18 mouse cellular contexts compared by ENCODE assay signal in genomic region chr16:49771609-49772396, GRCm38 (mm10). TPM values are rescaled to one million over a fixed set of nuclear protein-coding genes. Genes with fewer than 3 reads are reported as not detected.
DNase-seq lines count a peak whose midpoint lies in the region; ATAC-seq and TF ChIP-seq lines count a peak whose summit lies in the region.
"Had no signal": no experiment of that assay in that cellular context is flagged by ENCODE, and none has a peak within 500 bp of the region (broad histone marks: within the 10 kb centered on the region; RNA-seq: fewer than 3 reads in every experiment).

No protein-coding gene starts in this region.

- TF ChIP-seq CTCF in CH12.LX (conservative IDR thresholded peaks at IDR 0.05 in 1 of 2, IDR thresholded peaks at IDR 0.05 in 1 of 2; ENCODE audit: low read depth in 2 of 2, low read length in 2 of 2): no peak

- 0 out of 2 replicates have a peak, but pooled peaks have one; percentile 15 for TF ChIP-seq EP300 in CH12.LX (IDR thresholded peaks at IDR 0.05; ENCODE audit: low read length)

- no peaks in the 10 kb centered on the region for H3K27me3 ChIP-seq in hindbrain, embryonic 16.5 days (replicated peaks; ENCODE audit: control insufficient read depth, insufficient read depth, low read length)
- H3K27me3 ChIP-seq in hindbrain, embryonic 13.5 days: no peaks in the 10 kb centered on the region
- no peaks in the 10 kb centered on the region for H3K27me3 ChIP-seq in CH12.LX (replicated peaks)
- H3K27me3 ChIP-seq: heart, embryonic 15.5 days; hindbrain, embryonic 12.5 days; limb, embryonic 15.5 days had no signal

- H3K9ac ChIP-seq in hindbrain, embryonic 16.5 days (ENCODE audit: low read depth, low read length): no peak overlapping the region
- H3K9ac ChIP-seq in hindbrain, embryonic 13.5 days: no peak overlapping the region
- H3K9ac ChIP-seq in CH12.LX (ENCODE audit: insufficient read depth, low read depth): no peak overlapping the region
- H3K9ac ChIP-seq: heart, embryonic 15.5 days; hindbrain, embryonic 12.5 days; limb, embryonic 15.5 days had no signal

- no peaks in the 10 kb centered on the region for H3K36me3 ChIP-seq in hindbrain, embryonic 16.5 days (ENCODE audit: control insufficient read depth, insufficient read depth, low read length)
- no peaks in the 10 kb centered on the region for H3K36me3 ChIP-seq in hindbrain, embryonic 13.5 days
- H3K36me3 ChIP-seq in CH12.LX (replicated peaks in 1 of 2; ENCODE audit: control insufficient read depth in 1 of 2, insufficient read depth in 1 of 2, low read length in 1 of 2): no peaks in the 10 kb centered on the region
- H3K36me3 ChIP-seq: heart, embryonic 15.5 days; hindbrain, embryonic 12.5 days; limb, embryonic 15.5 days had no signal

- no peak for TF ChIP-seq POLR2A in CH12.LX (IDR thresholded peaks at IDR 0.05; ENCODE audit: low read depth, low read length)

- DNase-seq in CH12.LX (ENCODE audit: extremely low read depth): no peak
- DNase-seq in gastrocnemius, postnatal 10 days: no peak
- no peak for DNase-seq in kidney, postnatal 4 days
- DNase-seq in adrenal gland, adult 8-10 months: no peak
- DNase-seq: cerebellum, adult 2 months; embryo, embryonic 11 days; kidney, adult 2 months; right cerebral cortex, postnatal 14 days; thymus, postnatal 36 days had no signal

- no peak overlapping the region for H3K27ac ChIP-seq in hindbrain, embryonic 16.5 days (ENCODE audit: low read depth, low read length)
- no peak overlapping the region for H3K27ac ChIP-seq in hindbrain, embryonic 13.5 days
- no peak overlapping the region for H3K27ac ChIP-seq in CH12.LX (ENCODE audit: insufficient read depth, low read depth)
- H3K27ac ChIP-seq: heart, embryonic 15.5 days; hindbrain, embryonic 12.5 days; limb, embryonic 15.5 days; macrophage had no signal

- WGBS in hindbrain, embryonic 16.5 days: 72% methylated on average over 7 of the region's 7 CpGs
- 82% methylated on average over 7 of the region's 7 CpGs for WGBS in hindbrain, embryonic 13.5 days

- H3K9me3 ChIP-seq in hindbrain, embryonic 16.5 days (ENCODE audit: control insufficient read depth, low read length): no peaks in the 10 kb centered on the region
- H3K9me3 ChIP-seq in hindbrain, embryonic 13.5 days: no peaks in the 10 kb centered on the region
- H3K9me3 ChIP-seq in CH12.LX (replicated peaks; ENCODE audit: low read length): no peaks in the 10 kb centered on the region
- H3K9me3 ChIP-seq: heart, embryonic 15.5 days; hindbrain, embryonic 12.5 days; limb, embryonic 15.5 days had no signal

- H3K79me2 ChIP-seq in CH12.LX (replicated peaks; ENCODE audit: control insufficient read depth, extremely low read depth, insufficient read depth, poor library complexity, severe bottlenecking): no peaks in the 10 kb centered on the region

- H3K4me2 ChIP-seq in hindbrain, embryonic 16.5 days (ENCODE audit: low read length): no peak overlapping the region
- H3K4me2 ChIP-seq in hindbrain, embryonic 13.5 days: no peak overlapping the region
- no peak overlapping the region for H3K4me2 ChIP-seq in CH12.LX (ENCODE audit: insufficient read depth, low read depth, poor library complexity, severe bottlenecking)
- H3K4me2 ChIP-seq: heart, embryonic 15.5 days; hindbrain, embryonic 12.5 days; limb, embryonic 15.5 days had no signal

- TF ChIP-seq RAD21 in CH12.LX (IDR thresholded peaks at IDR 0.05; ENCODE audit: low read depth, low read length): no peak

- in situ Hi-C loops in CH12.LX (cut with MboI; ENCODE audit: low pct_ligation_motif_present, low pct_unique_long_range_greater_than_20kb, low sequenced_read_pairs): no loop called here

- H3K4me1 ChIP-seq in hindbrain, embryonic 16.5 days (ENCODE audit: control insufficient read depth, insufficient read depth, low read depth, low read length): no peaks in the 10 kb centered on the region
- no peaks in the 10 kb centered on the region for H3K4me1 ChIP-seq in hindbrain, embryonic 13.5 days (replicated peaks)
- peaks cover 16 to 46% of the 10 kb centered on the region in 2 experiments for H3K4me1 ChIP-seq in CH12.LX (ENCODE audit: control insufficient read depth in 1 of 2, insufficient read depth in 2 of 2)
- H3K4me1 ChIP-seq: hindbrain, embryonic 12.5 days; limb, embryonic 15.5 days had no signal

- dilution Hi-C loops in CH12.LX (cut with MboI; ENCODE audit: extremely low pct_ligation_motif_present, extremely low pct_unique_long_range_greater_than_20kb, low sequenced_read_pairs): no loop called here

- no peak overlapping the region for H3K4me3 ChIP-seq in hindbrain, embryonic 16.5 days (ENCODE audit: low read length)
- H3K4me3 ChIP-seq in hindbrain, embryonic 13.5 days: no peak overlapping the region
- no peak overlapping the region for H3K4me3 ChIP-seq in CH12.LX (replicated peaks in 1 of 3; ENCODE audit: low read depth in 2 of 3, low read length in 2 of 3, poor library complexity in 1 of 3)
- H3K4me3 ChIP-seq: heart, embryonic 15.5 days; hindbrain, embryonic 12.5 days; limb, embryonic 15.5 days had no signal

- ATAC-seq in hindbrain, embryonic 16.5 days: peak; percentile 52; the same call in 1 of the 2 replicates
- no peak for ATAC-seq in hindbrain, embryonic 13.5 days (ENCODE audit: low FRiP score)
- peak; percentile 46 for ATAC-seq in erythroid progenitor cell, adult 5-6 weeks (replicated peaks; ENCODE audit: low FRiP score, poor library complexity, severe bottlenecking)
- peak; percentile 43 for ATAC-seq in megakaryocyte progenitor cell, adult 5-6 weeks (replicated peaks; ENCODE audit: poor library complexity)
- ATAC-seq: activated CD4-positive, CD25-positive, alpha-beta regulatory T cell, adult 4 months had no signal

TF ChIP-seq in CH12.LX, 34 proteins besides CTCF, POLR2A, EP300 and RAD21:
- TF ChIP-seq ZNF384 (IDR thresholded peaks at IDR 0.05; ENCODE audit: low read depth, low read length): no peak
- no peak for TF ChIP-seq ZC3H11A (IDR thresholded peaks at IDR 0.05; ENCODE audit: low read depth, low read length)
- TF ChIP-seq TBP (conservative IDR thresholded peaks at IDR 0.05; ENCODE audit: low read depth, low read length): no peak
- TF ChIP-seq SMC3 (IDR thresholded peaks at IDR 0.05; ENCODE audit: low read depth, low read length): no peak
- no peak for TF ChIP-seq HCFC1 (IDR thresholded peaks at IDR 0.05; ENCODE audit: low read depth, low read length)
- TF ChIP-seq JUND (conservative IDR thresholded peaks at IDR 0.05; ENCODE audit: low read depth, low read length): no peak
- TF ChIP-seq GABPA (IDR thresholded peaks at IDR 0.05; ENCODE audit: insufficient replicate concordance, low read depth, low read length): no peak
- no peak for TF ChIP-seq ELF1 (IDR thresholded peaks at IDR 0.05; ENCODE audit: low read depth, low read length)
- no peak for TF ChIP-seq NRF1 (IDR thresholded peaks at IDR 0.05; ENCODE audit: low read depth, low read length)
- no peak for TF ChIP-seq USF2 (conservative IDR thresholded peaks at IDR 0.05; ENCODE audit: low read depth, low read length)
- TF ChIP-seq MXI1 (IDR thresholded peaks at IDR 0.05; ENCODE audit: low read depth, low read length): no peak
- no peak for TF ChIP-seq CHD2 (IDR thresholded peaks at IDR 0.05; ENCODE audit: low read length)
- no peak for TF ChIP-seq KAT2A (IDR thresholded peaks at IDR 0.05; ENCODE audit: insufficient replicate concordance, low read length)
- TF ChIP-seq MAX (IDR thresholded peaks at IDR 0.05; ENCODE audit: low read length): no peak

RNA-seq across cellular contexts. Expression of gene Cd47, which starts 28.5 kb away (rescaled TPM):
- 172 and 192 TPM in 2 replicates for polyA plus RNA-seq in hindbrain, embryonic 16.5 days (2015; fragmentation: Nextera tagmentation; extraction: Ambion mirVana)
- 110 and 119 TPM in 2 replicates for polyA plus RNA-seq in hindbrain, embryonic 13.5 days (2015; fragmentation: Nextera tagmentation; extraction: Ambion mirVana)
- total RNA-seq in CH12.LX (2012; rRNA removed) (111 and 142 TPM in 2 replicates), CH12.LX (2014; rRNA removed) (277 and 278 TPM in 2 replicates)
- 102 and 109 TPM in 2 replicates for polyA plus RNA-seq in CH12.LX (2012; ENCODE audit: insufficient read length, low read depth)
- 742 and 874 TPM in 2 replicates for total RNA-seq in erythroid progenitor cell, adult 5-6 weeks (2015; ENCODE audit: low replicate concordance)
- total RNA-seq in erythroid progenitor cell, adult 5-6 weeks (2017; ENCODE audit: low replicate concordance): 624 and 761 TPM in 2 replicates
- total RNA-seq in megakaryocyte progenitor cell, adult 5-6 weeks (2015): 435 and 460 TPM in 2 replicates
- 188 and 213 TPM in 2 replicates for total RNA-seq in megakaryocyte progenitor cell, adult 5-6 weeks (2017)
- total RNA-seq in gastrocnemius, postnatal 10 days (2021): 10 to 100 TPM; 41.9 to 49.2 TPM
- 100 to 1,000 TPM; 124 to 201 (median 165) TPM for total RNA-seq in adrenal gland, adult 8-10 months (2022)
